Comparison of ENCODE assay signal across 20 mouse cellular contexts in the genomic region with DNA sequence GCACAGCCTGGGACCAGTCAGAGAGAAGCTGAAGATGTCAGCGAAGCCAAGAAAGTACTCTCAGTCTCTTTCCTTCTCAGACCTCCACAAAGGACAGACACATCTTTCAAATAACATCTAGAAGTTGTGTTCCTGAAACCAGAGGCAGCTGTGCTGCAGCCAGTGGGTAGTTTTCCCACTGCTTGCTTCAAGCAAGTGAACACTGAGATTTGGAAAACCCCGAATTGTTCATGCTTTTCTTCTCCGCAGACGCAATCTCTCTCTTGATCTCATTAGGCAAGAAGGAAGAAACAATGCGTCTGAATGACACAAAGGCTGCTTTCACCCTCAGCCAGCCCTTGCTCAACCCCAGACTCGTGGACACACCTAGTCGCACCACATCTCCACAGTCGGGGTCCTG. TPM values are rescaled to one million over a fixed set of nuclear protein-coding genes. Genes with fewer than 3 reads are reported as not detected.
DNase-seq lines count a peak whose midpoint lies in the region; ATAC-seq and TF ChIP-seq lines count a peak whose summit lies in the region.
"Had no signal": no experiment of that assay in that cellular context is flagged by ENCODE, and none has a peak within 500 bp of the region (broad histone marks: within the 10 kb centered on the region; RNA-seq: fewer than 3 reads in every experiment).

No protein-coding gene starts in this region.

- no peak for TF ChIP-seq CTCF in forebrain, postnatal 0 days (IDR thresholded peaks at IDR 0.05; ENCODE audit: low read depth)

- no peak overlapping the region for H3K9ac ChIP-seq in forebrain, postnatal 0 days
- H3K9ac ChIP-seq in midbrain, embryonic 11.5 days (ENCODE audit: low read length): no peak overlapping the region
- H3K9ac ChIP-seq in midbrain, embryonic 15.5 days: no peak overlapping the region
- no peak overlapping the region for H3K9ac ChIP-seq in embryonic facial prominence, embryonic 15.5 days
- H3K9ac ChIP-seq: forebrain, embryonic 13.5 days; forebrain, embryonic 15.5 days had no signal

- no peak for ATAC-seq in forebrain, postnatal 0 days
- no peak for ATAC-seq in midbrain, embryonic 11.5 days (ENCODE audit: low FRiP score)
- no peak for ATAC-seq in midbrain, embryonic 15.5 days (replicated peaks)
- ATAC-seq in embryonic facial prominence, embryonic 15.5 days (ENCODE audit: insufficient number of reproducible peaks, low FRiP score, low TSS enrichment, low read depth): no peak
- ATAC-seq: activated CD4-positive, CD25-positive, alpha-beta regulatory T cell, adult 4 months; forebrain, embryonic 13.5 days; forebrain, embryonic 15.5 days; Patski had no signal

- peaks cover 70% of the 10 kb centered on the region for H3K36me3 ChIP-seq in forebrain, embryonic 10.5 days (replicated peaks)
- H3K36me3 ChIP-seq in forebrain, postnatal 0 days (ENCODE audit: insufficient read depth): peaks cover 24% of the 10 kb centered on the region
- peaks cover 2% of the 10 kb centered on the region; the same call in 1 of the 2 replicates for H3K36me3 ChIP-seq in midbrain, embryonic 11.5 days (ENCODE audit: control insufficient read depth, insufficient read depth, low read length)
- peaks cover 9% of the 10 kb centered on the region; the same call in 1 of the 2 replicates for H3K36me3 ChIP-seq in midbrain, embryonic 15.5 days (replicated peaks)
- H3K36me3 ChIP-seq in embryonic facial prominence, embryonic 15.5 days: peaks cover 35% of the 10 kb centered on the region

- WGBS in forebrain, embryonic 10.5 days: 80% methylated on average over 8 of the region's 8 CpGs
- 57% methylated on average over 8 of the region's 8 CpGs for WGBS in forebrain, postnatal 0 days
- 74% methylated on average over 8 of the region's 8 CpGs for WGBS in midbrain, embryonic 11.5 days
- WGBS in midbrain, embryonic 15.5 days: 80% methylated on average over 8 of the region's 8 CpGs
- WGBS in embryonic facial prominence, embryonic 15.5 days: 58% methylated on average over 8 of the region's 8 CpGs

- no peaks in the 10 kb centered on the region for H3K9me3 ChIP-seq in forebrain, embryonic 10.5 days
- no peaks in the 10 kb centered on the region for H3K9me3 ChIP-seq in forebrain, postnatal 0 days (ENCODE audit: low read length)
- no peaks in the 10 kb centered on the region for H3K9me3 ChIP-seq in midbrain, embryonic 11.5 days (ENCODE audit: control insufficient read depth, low read length)
- no peaks in the 10 kb centered on the region for H3K9me3 ChIP-seq in midbrain, embryonic 15.5 days
- H3K9me3 ChIP-seq in embryonic facial prominence, embryonic 15.5 days (replicated peaks): no peaks in the 10 kb centered on the region
- H3K9me3 ChIP-seq: forebrain, embryonic 13.5 days; forebrain, embryonic 15.5 days; G1E had no signal

- no peak overlapping the region for H3K4me2 ChIP-seq in forebrain, postnatal 0 days (ENCODE audit: low read depth)
- H3K4me2 ChIP-seq in midbrain, embryonic 11.5 days: no peak overlapping the region
- no peak overlapping the region for H3K4me2 ChIP-seq in midbrain, embryonic 15.5 days
- H3K4me2 ChIP-seq in embryonic facial prominence, embryonic 15.5 days (replicated peaks): no peak overlapping the region
- H3K4me2 ChIP-seq: forebrain, embryonic 13.5 days; forebrain, embryonic 15.5 days had no signal

- H3K27ac ChIP-seq in forebrain, embryonic 10.5 days: peak overlapping the region; percentile 17
- H3K27ac ChIP-seq in forebrain, postnatal 0 days (ENCODE audit: low read depth, low read length): no peak overlapping the region
- H3K27ac ChIP-seq in midbrain, embryonic 11.5 days (ENCODE audit: low read depth, low read length): no peak overlapping the region
- no peak overlapping the region for H3K27ac ChIP-seq in midbrain, embryonic 15.5 days
- H3K27ac ChIP-seq in embryonic facial prominence, embryonic 15.5 days (replicated peaks): 0 out of 2 replicates have a peak overlapping the region, but pooled peaks have one; percentile 35
- H3K27ac ChIP-seq: forebrain, embryonic 13.5 days; forebrain, embryonic 15.5 days had no signal

- H3K4me3 ChIP-seq in forebrain, embryonic 10.5 days: no peak overlapping the region
- no peak overlapping the region for H3K4me3 ChIP-seq in forebrain, postnatal 0 days (ENCODE audit: low read depth, low read length)
- H3K4me3 ChIP-seq in midbrain, embryonic 11.5 days (ENCODE audit: low read depth, low read length): no peak overlapping the region
- no peak overlapping the region for H3K4me3 ChIP-seq in midbrain, embryonic 15.5 days
- no peak overlapping the region for H3K4me3 ChIP-seq in embryonic facial prominence, embryonic 15.5 days (replicated peaks)
- H3K4me3 ChIP-seq: erythroblast, embryonic 14.5 days; forebrain, embryonic 13.5 days; forebrain, embryonic 15.5 days had no signal

- peaks cover 22% of the 10 kb centered on the region for H3K4me1 ChIP-seq in forebrain, embryonic 10.5 days
- no peaks in the 10 kb centered on the region for H3K4me1 ChIP-seq in forebrain, postnatal 0 days (ENCODE audit: insufficient read depth)
- peaks cover 8% of the 10 kb centered on the region; the same call in 1 of the 2 replicates for H3K4me1 ChIP-seq in midbrain, embryonic 11.5 days (ENCODE audit: control insufficient read depth, insufficient read depth, low read length)
- H3K4me1 ChIP-seq in midbrain, embryonic 15.5 days: peaks cover 4% of the 10 kb centered on the region
- peaks cover 19% of the 10 kb centered on the region for H3K4me1 ChIP-seq in embryonic facial prominence, embryonic 15.5 days
- H3K4me1 ChIP-seq: forebrain, embryonic 15.5 days had no signal

- DNase-seq in forebrain, embryonic 10.5 days (ENCODE audit: extremely low spot score, low spot score): no peak
- no peak for DNase-seq in forebrain, postnatal 0 days
- peak; percentile 65 for DNase-seq in midbrain, embryonic 11.5 days (ENCODE audit: low spot score, missing footprints)
- no peak for DNase-seq in heart, adult 9 months (ENCODE audit: low spot score in 2 of 2)
- DNase-seq: adrenal gland, adult 8-10 months; adrenal gland, postnatal 14 days; adrenal gland, postnatal 36 days; cerebellum, adult 11-12 months; cerebellum, adult 2 months; cerebellum, adult 9-10 months; cerebellum, postnatal 10 days; cerebellum, postnatal 25 days had no signal

- H3K27me3 ChIP-seq in forebrain, embryonic 10.5 days (ENCODE audit: poor library complexity, severe bottlenecking): no peaks in the 10 kb centered on the region
- H3K27me3 ChIP-seq in forebrain, postnatal 0 days (ENCODE audit: insufficient read depth, low read length): no peaks in the 10 kb centered on the region
- no peaks in the 10 kb centered on the region for H3K27me3 ChIP-seq in midbrain, embryonic 11.5 days (ENCODE audit: control insufficient read depth, insufficient read depth, low read length)
- H3K27me3 ChIP-seq in midbrain, embryonic 15.5 days (replicated peaks): no peaks in the 10 kb centered on the region
- H3K27me3 ChIP-seq in embryonic facial prominence, embryonic 15.5 days: no peaks in the 10 kb centered on the region
- H3K27me3 ChIP-seq: forebrain, embryonic 13.5 days; forebrain, embryonic 15.5 days; Patski had no signal

RNA-seq across cellular contexts. Expression of a gene that starts 25.9 kb away (rescaled TPM):
- polyA plus RNA-seq in forebrain, embryonic 10.5 days (2016; fragmentation: Nextera tagmentation; extraction: Ambion mirVana): 103 and 104 TPM in 2 replicates
- 33.7 and 37.5 TPM in 2 replicates for total RNA-seq in forebrain, postnatal 0 days (2014; rRNA removed)
- polyA plus RNA-seq in forebrain, postnatal 0 days (2015; fragmentation: Nextera tagmentation; extraction: Ambion mirVana): 49.0 and 54.4 TPM in 2 replicates
- 71.2 and 76.9 TPM in 2 replicates for polyA plus RNA-seq in midbrain, embryonic 11.5 days (2014; fragmentation: Nextera tagmentation; extraction: Ambion mirVana)
- polyA plus RNA-seq in midbrain, embryonic 15.5 days (2015; fragmentation: Nextera tagmentation; extraction: Ambion mirVana): 51.0 and 53.7 TPM in 2 replicates
- 51.9 and 54.7 TPM in 2 replicates for polyA plus RNA-seq in embryonic facial prominence, embryonic 15.5 days (2015; fragmentation: Nextera tagmentation; extraction: Ambion mirVana)

RNA-seq across cellular contexts. Expression of a gene that starts 42.0 kb away (rescaled TPM):
- polyA plus RNA-seq in forebrain, embryonic 10.5 days (2016; fragmentation: Nextera tagmentation; extraction: Ambion mirVana): 79.0 and 81.7 TPM in 2 replicates
- 59.2 and 72.0 TPM in 2 replicates for total RNA-seq in forebrain, postnatal 0 days (2014; rRNA removed)
- 51.8 and 58.0 TPM in 2 replicates for polyA plus RNA-seq in forebrain, postnatal 0 days (2015; fragmentation: Nextera tagmentation; extraction: Ambion mirVana)
- polyA plus RNA-seq in midbrain, embryonic 11.5 days (2014; fragmentation: Nextera tagmentation; extraction: Ambion mirVana): 48.6 and 54.8 TPM in 2 replicates
- 47.3 and 52.4 TPM in 2 replicates for polyA plus RNA-seq in midbrain, embryonic 15.5 days (2015; fragmentation: Nextera tagmentation; extraction: Ambion mirVana)
- 141 and 143 TPM in 2 replicates for polyA plus RNA-seq in embryonic facial prominence, embryonic 15.5 days (2015; fragmentation: Nextera tagmentation; extraction: Ambion mirVana)

Comparison
In these comparisons a context has a peak if more than half of its experiments do, and no peak if none do; other contexts are left out.
1. H3K27ac ChIP-seq: peak in forebrain, embryonic 10.5 days (single experiment) and embryonic facial prominence, embryonic 15.5 days (single experiment); none in forebrain, postnatal 0 days (single experiment), midbrain, embryonic 11.5 days (single experiment) and midbrain, embryonic 15.5 days (single experiment).